Mouse (Mus musculus): ENCODE measurements at regions not wholly inside any gene's neighbourhood (a gene's known extent, or its start where the extent isn't known, plus 50 kb on each side); places are given as distances from the start of the nearest gene placed in this dataset.

GRCm38 (mm10) chr8:113250264-113250663 is 385.1 kb upstream of the Mon1b start:
- ATAC-seq (replicated peaks; ENCODE audit: low read depth, poor library complexity, severe bottlenecking): no peak

DNA sequence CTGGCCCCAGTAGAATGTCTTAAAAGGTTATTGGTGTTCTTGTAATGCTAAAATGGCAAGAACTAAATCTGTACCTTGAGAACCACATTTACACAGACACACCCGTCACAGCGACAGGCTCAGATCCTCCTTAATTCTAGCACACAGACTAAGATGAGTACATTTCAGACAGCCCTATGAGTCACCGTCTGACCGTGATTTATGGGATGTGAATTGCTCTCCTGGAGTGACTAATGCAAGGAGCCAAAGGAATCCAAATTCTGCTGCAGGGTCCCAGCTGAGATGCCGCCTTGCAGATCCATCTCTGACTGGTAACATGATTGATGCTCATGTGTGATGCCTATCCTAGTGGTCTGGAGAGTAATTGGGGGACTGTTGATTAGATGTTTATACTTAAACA is 381.3 kb upstream of the Mon1b start:
- ATAC-seq (replicated peaks; ENCODE audit: low read depth, poor library complexity, severe bottlenecking): no peak

- no peak for ATAC-seq (replicated peaks; ENCODE audit: low read depth, poor library complexity, severe bottlenecking)
These were observed 375.9 kb upstream of the Mon1b start for GRCm38 (mm10) chr8:113259477-113259876.

DNA sequence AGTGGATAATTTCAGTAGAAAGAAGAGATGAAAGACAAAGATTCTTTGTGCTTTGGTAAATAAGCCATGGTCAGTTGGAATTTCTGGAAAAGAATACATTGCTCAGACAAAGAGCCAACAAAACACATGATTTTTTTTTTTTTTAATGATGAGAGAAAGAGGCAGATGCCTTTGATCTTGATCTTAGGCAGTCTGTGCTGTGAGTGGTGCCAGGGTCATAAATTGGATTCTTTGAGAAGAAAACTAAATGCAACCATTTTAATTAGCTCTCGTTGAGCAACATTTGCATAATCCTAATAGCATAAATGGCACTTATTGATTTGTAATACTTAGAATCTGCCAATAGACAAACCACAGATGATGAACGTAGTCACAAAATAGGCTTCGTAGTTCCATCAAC is 372.1 kb upstream of the Mon1b start:
- ATAC-seq (replicated peaks; ENCODE audit: low read depth, poor library complexity, severe bottlenecking): no peak

DNA sequence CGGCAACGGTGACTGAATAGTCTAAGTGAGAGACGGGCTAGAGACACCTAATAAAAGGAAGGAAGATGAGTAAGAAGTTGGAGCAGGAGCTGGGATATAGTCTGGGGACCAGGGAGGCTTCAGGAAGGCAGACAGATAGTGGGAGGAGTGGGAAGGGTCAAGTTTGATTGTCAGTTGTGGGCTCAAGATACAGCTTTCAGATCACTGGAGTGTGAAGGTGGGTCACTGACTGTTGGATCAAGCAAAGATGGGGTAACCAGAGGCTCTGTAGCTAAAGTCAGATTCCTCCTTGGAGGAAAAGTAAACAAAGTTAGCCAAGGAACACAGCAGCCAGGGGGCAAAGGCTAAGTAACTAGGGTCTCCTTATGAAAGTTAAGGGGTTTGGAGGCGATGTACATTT is 364.1 kb upstream of the Mon1b start:
- ATAC-seq (replicated peaks; ENCODE audit: low read depth, poor library complexity, severe bottlenecking): no peak

DNA sequence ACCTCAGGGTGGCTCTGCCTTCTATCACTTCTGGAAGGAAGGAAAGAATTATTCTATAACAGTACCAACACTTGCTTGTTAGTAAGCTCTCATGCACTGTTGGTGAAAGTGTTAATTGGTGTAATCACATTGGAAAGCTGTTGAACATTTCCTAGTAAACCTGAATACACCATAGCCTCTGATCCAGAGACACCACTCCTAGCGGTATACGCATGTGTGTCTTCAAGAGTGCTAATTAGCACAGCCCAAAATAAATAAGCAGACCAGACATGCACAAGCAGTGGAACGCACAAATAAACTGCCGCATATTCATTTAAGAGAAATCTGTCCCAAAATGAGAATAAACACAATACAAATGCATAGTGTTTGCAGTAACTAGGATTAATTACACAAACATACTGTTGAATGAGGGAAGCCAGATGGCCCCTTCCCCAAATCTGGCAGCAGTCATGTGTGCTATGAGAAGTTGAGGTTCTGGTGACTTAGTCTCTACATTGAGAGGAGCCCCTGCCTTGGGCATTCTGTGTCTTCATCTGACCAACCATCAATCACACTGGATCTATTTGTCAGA is 335.0 kb upstream of the Mon1b start:
- ATAC-seq (replicated peaks; ENCODE audit: low read depth, poor library complexity, severe bottlenecking): no peak

DNA sequence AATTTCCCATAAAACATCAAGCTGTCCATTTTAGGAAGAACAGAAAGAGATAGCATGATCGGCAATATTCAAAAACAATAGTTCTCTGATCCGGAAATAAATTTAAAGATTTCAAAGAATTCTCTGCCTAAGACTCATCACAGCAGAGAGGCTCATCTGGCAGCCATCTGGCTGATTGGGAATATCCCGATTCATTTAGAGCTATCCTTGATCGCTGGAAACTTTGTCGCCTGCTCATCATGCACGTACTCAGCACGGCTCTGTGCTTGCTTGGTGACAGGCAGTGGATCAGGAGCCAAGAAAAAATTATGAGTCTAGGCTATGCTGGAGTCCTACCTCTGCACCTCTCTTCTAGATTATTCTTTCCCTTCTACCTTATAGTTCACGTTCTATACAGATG is 332.0 kb upstream of the Mon1b start:
- no peak for ATAC-seq (replicated peaks; ENCODE audit: low read depth, poor library complexity, severe bottlenecking)

DNA sequence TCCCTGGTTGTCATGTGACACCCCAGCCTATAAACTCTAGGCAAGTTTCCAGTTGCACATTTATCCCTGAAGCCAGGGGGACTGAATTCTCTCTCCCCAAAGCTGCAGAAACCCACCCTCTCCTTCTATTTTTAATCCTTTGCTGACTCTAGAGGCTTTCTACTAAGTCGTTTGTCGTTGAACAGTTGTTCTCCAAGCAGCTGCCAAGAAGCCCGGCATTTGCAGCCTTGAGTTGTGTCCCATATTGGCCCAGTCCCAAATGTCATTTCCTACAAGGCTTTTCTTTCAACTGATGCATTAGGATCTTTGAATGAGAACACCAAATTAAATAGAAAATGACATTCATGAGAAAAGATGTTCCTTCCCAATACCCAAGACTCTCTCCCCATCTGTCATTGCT is 318.2 kb upstream of the Mon1b start:
- no peak for ATAC-seq (replicated peaks; ENCODE audit: low read depth, poor library complexity, severe bottlenecking)

GRCm38 (mm10) chr8:113331576-113331975 is 303.8 kb upstream of the Mon1b start:
- ATAC-seq (replicated peaks; ENCODE audit: low read depth, poor library complexity, severe bottlenecking): no peak

DNA sequence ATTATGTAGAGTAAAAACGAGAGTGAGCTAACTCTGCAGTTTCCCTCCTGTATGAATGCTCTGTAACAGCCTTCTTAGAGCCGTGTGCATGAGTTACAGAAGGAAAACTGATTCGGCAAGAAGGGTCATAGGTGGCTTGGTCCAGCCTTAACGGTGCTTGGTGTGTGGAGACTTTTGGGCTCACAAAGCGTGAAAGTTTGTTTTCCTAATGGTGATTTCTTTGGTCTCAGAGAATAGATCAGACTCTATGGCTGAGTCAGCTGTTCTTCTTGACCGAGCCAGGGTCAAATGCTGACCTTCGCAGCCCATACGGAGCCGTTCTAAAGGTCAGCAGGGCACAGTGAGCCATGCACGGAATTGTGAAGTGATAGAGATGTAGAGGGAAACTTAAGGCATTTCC is 294.1 kb upstream of the Mon1b start:
- no peak for ATAC-seq (replicated peaks; ENCODE audit: low read depth, poor library complexity, severe bottlenecking)

- peak; percentile 56; the same call in 1 of the 2 replicates for ATAC-seq (replicated peaks; ENCODE audit: low read depth, poor library complexity, severe bottlenecking)
These were observed 273.5 kb upstream of the Mon1b start for GRCm38 (mm10) chr8:113361900-113362299.

DNA sequence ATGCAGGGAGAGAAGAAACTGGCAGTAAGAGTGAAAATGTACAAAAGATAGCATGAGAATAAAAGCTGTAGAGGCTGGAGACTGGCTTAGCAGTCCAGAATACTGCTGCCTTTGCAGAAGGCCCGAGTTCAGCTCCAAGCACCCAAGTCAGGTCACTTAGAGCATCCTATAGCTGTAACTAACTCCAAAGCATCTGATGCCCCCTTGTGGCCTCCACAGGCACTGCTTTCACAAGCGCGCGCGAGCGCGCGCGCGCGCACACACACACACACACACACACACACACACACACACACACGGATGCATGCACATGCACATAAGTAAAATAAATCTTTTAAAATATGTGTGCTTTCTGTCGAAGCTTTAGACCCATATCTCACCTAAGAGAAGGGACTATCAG is 271.2 kb upstream of the Mon1b start:
- no peak for ATAC-seq (replicated peaks; ENCODE audit: low read depth, poor library complexity, severe bottlenecking)

- ATAC-seq (replicated peaks; ENCODE audit: low read depth, poor library complexity, severe bottlenecking): no peak
These were observed 251.9 kb upstream of the Mon1b start for GRCm38 (mm10) chr8:113383517-113383916.

DNA sequence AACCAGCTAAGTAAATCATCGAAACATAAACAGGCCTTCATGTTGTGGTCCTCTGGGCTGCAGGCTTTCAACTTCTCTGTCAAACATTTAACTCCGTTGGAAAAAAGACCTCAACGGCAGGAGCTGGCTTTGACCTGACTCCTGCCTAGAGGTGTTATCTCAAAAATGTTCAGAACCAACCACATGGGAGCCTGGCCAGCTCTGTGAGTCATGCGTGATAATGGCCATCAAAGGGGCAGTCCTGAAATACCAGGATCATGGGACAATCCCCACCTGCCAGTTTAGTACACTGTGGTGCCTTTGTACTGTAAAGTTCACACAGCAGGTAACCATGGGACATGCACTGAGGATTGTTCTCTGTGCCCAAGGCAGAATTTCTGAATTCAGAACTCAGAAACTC is 251.4 kb upstream of the Mon1b start:
- ATAC-seq (replicated peaks; ENCODE audit: low read depth, poor library complexity, severe bottlenecking): no peak

DNA sequence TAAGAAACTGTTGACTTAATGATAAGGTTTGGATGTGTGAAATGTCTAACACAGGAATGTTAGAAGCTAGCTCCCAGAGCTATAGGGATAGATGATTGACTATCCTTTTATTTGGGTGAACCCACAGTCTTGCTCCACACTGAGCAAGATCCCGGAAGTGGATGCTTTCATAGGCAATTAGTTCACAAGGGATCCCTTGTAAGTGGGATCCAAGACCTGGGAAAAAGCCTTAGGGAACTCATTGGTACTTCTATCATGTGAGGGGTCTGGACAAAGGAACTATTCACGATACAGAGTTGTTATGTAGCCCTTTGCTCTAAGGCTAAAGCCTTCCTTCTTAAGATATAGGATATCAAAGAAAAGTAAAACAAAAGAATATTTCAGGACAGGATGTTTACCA is 245.9 kb upstream of the Mon1b start:
- no peak for ATAC-seq (replicated peaks; ENCODE audit: low read depth, poor library complexity, severe bottlenecking)

DNA sequence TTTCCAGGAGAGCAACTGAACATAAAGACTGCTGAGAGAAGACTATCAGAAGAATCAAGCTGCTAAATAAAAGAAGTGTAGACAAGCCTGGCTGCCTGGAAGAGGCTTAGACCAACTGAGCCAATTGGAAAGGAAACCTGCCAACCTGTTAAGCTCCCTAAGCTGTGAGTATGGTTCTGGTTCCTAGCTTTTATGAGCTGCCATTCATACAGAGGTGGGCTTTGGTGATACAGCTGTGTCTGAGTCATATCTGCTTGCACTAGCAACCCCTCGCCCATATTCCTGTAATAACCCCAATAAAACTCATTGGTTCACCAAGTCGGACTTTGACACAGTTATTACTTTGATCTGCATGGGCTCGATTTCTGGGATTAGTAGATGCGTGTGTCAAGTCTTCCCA is 245.3 kb upstream of the Mon1b start:
- ATAC-seq (replicated peaks; ENCODE audit: low read depth, poor library complexity, severe bottlenecking): no peak

DNA sequence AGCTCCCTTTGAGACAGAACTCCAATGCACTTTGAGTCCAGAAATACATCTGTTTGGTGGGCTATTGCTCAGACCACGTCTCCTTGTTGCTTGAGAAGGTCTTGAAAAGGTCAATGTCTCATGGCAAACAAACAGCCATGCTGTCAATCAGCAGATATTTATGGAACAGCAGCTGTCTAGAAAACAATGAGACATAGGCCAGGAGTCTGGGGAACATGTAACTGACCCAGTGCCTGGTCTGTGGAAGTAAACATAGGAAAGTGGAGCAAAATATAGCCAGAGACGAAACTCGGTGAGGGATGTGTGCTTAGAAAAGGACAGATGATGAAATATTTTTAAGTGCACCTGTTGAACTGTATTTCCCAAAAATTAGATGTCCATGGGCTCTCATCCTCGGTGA is 241.1 kb upstream of the Mon1b start:
- ATAC-seq (replicated peaks; ENCODE audit: low read depth, poor library complexity, severe bottlenecking): no peak

- no peak for ATAC-seq (replicated peaks; ENCODE audit: low read depth, poor library complexity, severe bottlenecking)
These were observed 230.2 kb upstream of the Mon1b start for GRCm38 (mm10) chr8:113405158-113405557.

GRCm38 (mm10) chr8:113419352-113419751 is 216.0 kb upstream of the Mon1b start:
- ATAC-seq (replicated peaks; ENCODE audit: low read depth, poor library complexity, severe bottlenecking): no peak

DNA sequence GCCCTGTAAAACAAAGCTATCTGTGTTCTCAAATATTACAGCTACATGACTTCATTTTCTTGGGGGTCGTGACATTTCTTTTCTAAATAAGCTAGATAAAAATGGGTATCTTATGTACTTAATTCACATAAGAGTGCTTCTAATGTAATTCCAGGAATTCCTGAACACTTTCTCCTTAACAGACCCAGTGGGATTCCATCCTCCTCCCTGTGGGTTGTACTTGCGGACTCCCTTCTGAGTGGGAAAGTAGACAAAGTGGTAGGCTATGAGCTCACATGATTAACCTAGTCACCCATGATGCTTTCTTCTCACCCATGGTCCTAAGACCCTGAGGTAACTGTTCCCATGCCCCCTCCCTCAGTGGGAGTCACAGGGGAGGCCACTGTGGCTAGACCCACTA is 212.7 kb upstream of the Mon1b start:
- no peak for ATAC-seq (replicated peaks; ENCODE audit: low read depth, poor library complexity, severe bottlenecking)

GRCm38 (mm10) chr8:113439088-113439487 is 196.3 kb upstream of the Mon1b start:
- peak; percentile 74 for ATAC-seq (replicated peaks; ENCODE audit: low read depth, poor library complexity, severe bottlenecking)

GRCm38 (mm10) chr8:113454022-113454421 is 181.4 kb upstream of the Mon1b start:
- no peak for ATAC-seq (replicated peaks; ENCODE audit: low read depth, poor library complexity, severe bottlenecking)

DNA sequence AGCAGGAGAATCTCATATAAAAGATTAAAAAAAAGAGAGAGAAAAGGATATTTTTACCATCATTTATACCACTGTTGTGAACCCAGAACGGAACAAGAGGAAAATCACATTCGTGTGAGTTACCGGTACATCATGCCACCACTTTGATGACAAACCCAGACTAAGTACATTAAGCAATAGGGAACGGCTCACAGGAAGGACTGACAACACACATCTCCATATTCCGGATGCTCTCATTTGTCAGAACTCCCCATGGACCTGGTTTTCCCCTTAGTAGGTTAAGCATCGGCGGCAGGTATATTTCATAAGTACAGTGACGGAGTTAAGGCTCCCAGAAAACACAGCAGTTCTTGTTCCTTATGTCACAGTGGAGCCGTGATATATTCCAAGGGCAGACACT is 170.8 kb upstream of the Mon1b start:
- ATAC-seq (replicated peaks; ENCODE audit: low read depth, poor library complexity, severe bottlenecking): no peak

All from common myeloid progenitor, adult 5-6 weeks (primary cell).